Mouse (Mus musculus) layer of hippocampus, adult 6 months (tissue): Measurements from ENCODE around the gene Ndufs5. TPM values are rescaled to one million over a fixed set of nuclear protein-coding genes. Genes with fewer than 3 reads are reported as not detected.

ENCODE experiments used
- long read RNA-seq, 2 experiments: library from polyadenylated mRNA; unstranded; transcript quantifications; one replicate each; pipeline ENCODE4 v2.0.0; 2019 to 2020
- polyA plus RNA-seq: library from polyadenylated mRNA; unstranded; fragments of <200 nt; fragmentation: Nextera tagmentation; gene quantifications from 2 replicates; pipeline ENCODE4 v1.2.3, GENCODE M21; 2021

Ndufs5 gene
- 1,264 and 1,286 TPM in 2 replicates for polyA plus RNA-seq
- long read RNA-seq, experiment 1, transcript Ndufs5-201 (3 exons, 525 nt), result major isoform, 389 of 406 reads
- long read RNA-seq, experiment 1, transcript Ndufs5-203 (2 exons, 680 nt), result minor isoform, 5 of 406 reads
- long read RNA-seq, experiment 1, transcript Ndufs5-204 (3 exons, 350 nt), result minor isoform, 5 of 406 reads
- long read RNA-seq, experiment 1, partial matches to known transcripts, result 0 of 406 reads
- long read RNA-seq, experiment 1, other reads (novel, unspliced or antisense), result 3 of 406 reads
- long read RNA-seq, experiment 2, transcript Ndufs5-201 (3 exons, 525 nt), result major isoform, 18 of 26 reads
- long read RNA-seq, experiment 2, partial matches to known transcripts, result 1 of 26 reads
- long read RNA-seq, experiment 2, other reads (novel, unspliced or antisense), result 2 of 26 reads

DNA sequence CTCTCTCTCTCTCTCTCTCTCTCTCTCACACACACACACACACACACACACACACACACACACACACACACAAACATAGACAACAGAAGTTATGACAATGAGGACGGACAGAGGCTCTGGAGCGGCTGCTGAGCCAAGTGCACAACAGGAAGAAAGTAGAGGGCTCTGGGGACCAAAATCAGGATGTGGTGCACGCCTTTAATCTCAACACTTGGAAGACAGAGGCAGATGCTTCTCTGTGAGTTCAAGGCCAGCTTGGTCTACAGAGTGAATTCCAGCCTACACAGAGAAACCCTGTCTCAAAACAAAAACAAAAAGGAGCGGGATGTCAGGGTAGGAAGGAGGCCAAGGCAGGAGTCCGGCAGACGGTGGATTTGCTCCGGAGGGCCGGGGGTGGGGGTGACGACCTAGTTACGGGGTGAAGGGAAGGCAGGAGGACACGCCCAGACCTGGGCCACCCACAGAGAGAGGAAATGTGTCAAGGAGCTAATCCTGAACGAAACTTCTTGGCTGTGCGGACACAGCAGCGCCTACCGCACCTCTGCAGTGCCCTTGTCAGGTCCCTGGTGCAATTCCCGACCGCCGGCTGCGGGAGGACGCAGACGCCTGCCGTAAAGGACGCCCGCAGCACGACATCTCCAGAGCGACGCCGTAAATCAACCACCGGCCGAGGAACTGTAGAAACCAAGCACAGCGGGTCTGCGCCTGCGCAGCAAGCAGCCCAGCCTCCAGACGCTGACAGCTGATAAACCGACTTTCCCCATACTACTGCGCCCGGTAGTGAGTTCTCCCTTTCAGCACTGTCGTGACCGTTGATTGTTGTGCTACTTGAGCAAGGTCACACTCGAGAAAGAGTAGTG, at the start of gene Ndufs5:
TSS of gene Ndufs5 (minus strand) at position 629 of the 860 bp plus-strand sequence.

DNA sequence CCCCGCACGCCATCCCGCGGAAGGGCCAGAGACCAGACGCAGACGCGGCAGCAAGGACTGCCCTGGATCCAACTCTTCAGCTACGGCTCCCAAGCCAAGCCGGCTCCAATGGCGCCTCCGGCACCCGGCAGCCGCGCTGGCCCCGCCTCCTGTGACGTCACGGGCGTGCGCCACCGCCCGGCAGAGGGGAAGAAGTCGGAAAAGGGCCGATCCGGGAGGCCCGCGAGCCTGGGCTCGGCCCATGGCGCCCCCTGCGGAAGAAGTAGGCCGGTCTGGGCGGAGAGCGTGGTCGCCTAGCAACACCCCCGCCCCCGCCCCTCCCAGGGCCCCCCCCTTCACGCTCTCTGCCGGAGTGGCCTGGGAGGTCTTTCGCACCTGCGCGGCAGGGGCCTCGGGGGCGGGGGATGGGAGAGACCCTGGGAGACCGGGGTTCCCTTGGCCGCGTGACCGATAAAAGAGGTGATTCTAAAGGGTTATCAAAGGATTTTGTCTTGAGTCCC, 32.2 kb upstream of the Ndufs5 start, which contains the start of gene Akirin1:
TSS of gene Akirin1 (minus strand) at position 194 of the 500 bp plus-strand sequence.

DNA sequence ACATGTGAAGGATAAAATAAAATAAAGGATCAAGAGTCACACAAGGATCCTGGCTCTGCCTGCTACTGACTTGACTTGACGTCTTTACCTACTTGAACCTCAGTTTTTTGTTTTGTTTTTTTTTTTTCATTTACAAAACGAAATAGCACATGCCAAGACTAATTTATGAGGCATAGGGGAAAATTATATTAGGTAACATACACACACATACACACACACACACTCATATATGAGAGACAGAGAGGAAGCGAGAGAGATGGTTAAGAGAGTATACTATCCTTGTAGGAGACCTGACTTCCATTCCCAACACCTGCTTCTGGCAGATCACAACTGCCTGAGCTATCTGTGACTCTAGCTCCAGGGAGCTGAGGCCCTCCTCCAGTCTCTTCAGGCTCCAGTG, 33.7 kb downstream of the Ndufs5 start, which contains the start of gene Macf1:
TSS of gene Macf1 (minus strand) at position 101 of the 400 bp plus-strand sequence.

Other genes with a start within 250 kb of the Ndufs5 start
- 22.6 and 25.1 TPM in 2 replicates for gene Macf1, start 33.8 kb downstream of the Ndufs5 start, polyA plus RNA-seq
- gene Akirin1, start 32.1 kb upstream of the Ndufs5 start, polyA plus RNA-seq, result 73.2 and 75.2 TPM in 2 replicates
- 0.16 and 0.28 TPM in 2 replicates for gene Rhbdl2, start 69.7 kb upstream of the Ndufs5 start, polyA plus RNA-seq
- 0.08 and 0.14 TPM in 2 replicates for gene 4933427I04Rik, start 141.5 kb upstream of the Ndufs5 start, polyA plus RNA-seq
- 27.9 and 32.8 TPM in 2 replicates for gene Mycbp, start 186.6 kb upstream of the Ndufs5 start, polyA plus RNA-seq
- 11.3 and 12.0 TPM in 2 replicates for gene Rragc, start 199.2 kb upstream of the Ndufs5 start, polyA plus RNA-seq
- gene 4930535I16Rik, start 199.8 kb upstream of the Ndufs5 start, polyA plus RNA-seq, result not detected in 2 replicates